Mouse (Mus musculus): ENCODE results near the gene Olfr788. TPM values are rescaled to one million over a fixed set of nuclear protein-coding genes. Genes with fewer than 3 reads are reported as not detected.

The Olfr788 gene
- total RNA-seq (2015) (not detected in 2 replicates), total RNA-seq (2017) (not detected in 2 replicates)

DNA sequence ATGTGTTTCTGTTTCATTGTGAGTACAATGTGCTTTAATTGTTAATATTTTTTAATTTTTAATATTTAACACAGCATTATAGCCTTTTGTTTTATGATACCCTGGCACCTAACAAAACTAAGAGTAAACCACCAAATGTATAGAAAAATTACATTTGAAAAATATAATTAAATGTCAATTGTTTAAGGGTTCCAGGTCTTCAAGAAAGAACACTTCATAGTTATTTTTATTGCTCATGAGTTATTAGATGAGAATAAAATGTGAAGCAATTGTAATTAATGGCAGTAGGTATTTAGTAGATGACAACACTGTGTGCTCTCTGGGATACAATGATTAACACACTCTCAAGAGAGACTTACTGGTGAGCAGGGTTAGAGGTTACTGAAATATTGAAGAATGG is at the start of gene Olfr788:
Gene Olfr788, plus strand, starts transcription at position 301 of the 400 bp plus-strand sequence.
- no peak for ATAC-seq (replicated peaks; ENCODE audit: poor library complexity)

DNA sequence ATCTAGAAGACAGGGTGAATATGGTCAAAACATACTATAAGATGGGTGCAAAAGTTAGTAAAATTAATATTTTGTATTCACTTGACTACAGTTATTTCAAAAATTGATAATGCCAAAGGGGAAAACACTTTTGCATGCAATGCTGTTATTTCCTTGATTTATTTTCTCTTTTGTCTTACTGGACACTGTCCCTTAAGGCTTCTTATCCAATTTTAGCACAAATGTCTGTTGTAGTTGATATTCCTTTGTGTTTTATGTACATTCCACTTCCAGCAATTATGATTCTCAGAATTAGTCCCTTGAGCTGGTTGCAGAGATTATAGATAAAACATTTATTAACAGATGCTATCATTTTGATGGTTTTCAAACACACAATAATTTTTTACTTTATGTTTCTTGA is 43.8 kb upstream of the Olfr788 start, which contains the start of gene Olfr786:
Gene Olfr786, plus strand, starts transcription at position 301 of the 400 bp plus-strand sequence.
- no peak for ATAC-seq (replicated peaks; ENCODE audit: poor library complexity)

DNA sequence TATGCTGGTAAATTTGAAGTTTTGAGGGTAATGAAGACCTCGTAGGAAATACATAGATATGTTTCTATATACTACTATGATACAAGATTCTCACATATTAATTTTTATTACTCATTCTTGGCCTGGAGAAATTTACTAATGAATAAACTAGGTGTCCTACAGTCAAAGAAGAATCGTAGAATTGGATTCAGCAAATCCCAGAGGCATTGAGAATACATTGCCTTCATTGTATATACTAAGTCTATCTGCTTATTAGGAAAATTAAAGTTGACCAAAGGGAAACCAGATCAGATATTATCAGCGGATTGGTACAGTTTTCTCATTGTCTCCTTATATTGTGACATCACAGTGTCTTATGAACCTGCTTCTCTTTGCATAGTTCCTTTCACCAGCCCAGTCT is 9.2 kb upstream of the Olfr788 start, which contains the start of gene Olfr787:
Gene Olfr787, plus strand, starts transcription at position 301 of the 400 bp plus-strand sequence.
- ATAC-seq (replicated peaks; ENCODE audit: poor library complexity) = no peak

DNA sequence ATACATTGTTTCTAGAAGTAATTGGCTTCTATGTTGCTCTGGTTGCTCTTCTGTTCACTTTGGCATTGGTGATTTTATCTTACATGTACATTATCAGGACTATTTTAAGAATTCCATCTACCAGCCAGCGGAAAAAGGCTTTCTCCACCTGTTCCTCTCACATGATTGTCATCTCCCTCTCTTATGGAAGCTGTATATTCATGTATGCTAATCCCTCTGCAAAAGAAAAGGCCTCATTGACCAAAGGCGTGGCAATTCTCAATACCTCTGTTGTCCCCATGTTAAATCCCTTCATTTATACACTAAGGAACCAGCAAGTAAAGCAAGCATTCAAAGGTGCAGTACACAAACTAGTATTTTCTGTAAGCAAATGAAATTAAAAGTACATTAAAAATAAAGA is 2.5 kb downstream of the Olfr788 start:
- ATAC-seq (replicated peaks; ENCODE audit: poor library complexity) = no peak

DNA sequence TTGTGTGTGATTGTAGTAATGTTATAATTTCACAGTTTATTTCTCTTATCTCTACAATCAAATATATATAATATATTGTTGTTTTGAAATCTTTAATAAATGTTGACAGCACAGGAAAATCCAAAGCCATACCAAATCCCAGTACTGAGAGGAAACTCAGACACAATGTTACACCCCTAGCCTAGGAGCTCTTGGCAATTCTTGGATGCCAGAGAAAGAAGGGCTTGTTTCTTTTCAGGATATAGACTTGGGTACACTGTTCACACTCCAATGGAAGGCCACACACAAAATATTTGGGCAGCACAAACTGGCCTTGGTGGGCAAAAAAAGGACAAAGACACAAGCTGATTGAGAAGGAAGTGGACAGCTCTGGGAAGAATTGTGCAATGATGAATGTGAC is 2.9 kb downstream of the Olfr788 start:
- no peak for ATAC-seq (replicated peaks; ENCODE audit: poor library complexity)

DNA sequence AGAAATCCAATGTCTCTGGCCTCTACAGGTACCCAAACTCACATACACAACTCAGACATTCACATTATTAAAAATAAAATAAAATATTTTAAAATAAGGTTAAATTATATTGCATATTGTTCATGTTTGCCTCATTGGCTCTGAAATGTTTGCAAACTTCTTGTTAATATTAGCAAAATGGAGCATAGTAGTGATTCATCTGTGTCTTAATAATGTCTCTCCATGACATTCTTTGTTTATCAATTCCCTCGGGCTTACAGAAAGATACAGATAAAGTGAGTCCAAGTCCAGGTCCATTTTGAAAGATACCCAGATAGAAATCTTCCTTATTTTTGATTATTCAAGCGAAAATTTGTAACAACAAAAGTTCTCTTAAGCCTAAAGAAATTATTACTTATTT is 13.7 kb downstream of the Olfr788 start, which contains the start of gene Olfr789:
Gene Olfr789, plus strand, starts transcription at position 301 of the 400 bp plus-strand sequence.
- no peak for ATAC-seq (replicated peaks; ENCODE audit: poor library complexity)

DNA sequence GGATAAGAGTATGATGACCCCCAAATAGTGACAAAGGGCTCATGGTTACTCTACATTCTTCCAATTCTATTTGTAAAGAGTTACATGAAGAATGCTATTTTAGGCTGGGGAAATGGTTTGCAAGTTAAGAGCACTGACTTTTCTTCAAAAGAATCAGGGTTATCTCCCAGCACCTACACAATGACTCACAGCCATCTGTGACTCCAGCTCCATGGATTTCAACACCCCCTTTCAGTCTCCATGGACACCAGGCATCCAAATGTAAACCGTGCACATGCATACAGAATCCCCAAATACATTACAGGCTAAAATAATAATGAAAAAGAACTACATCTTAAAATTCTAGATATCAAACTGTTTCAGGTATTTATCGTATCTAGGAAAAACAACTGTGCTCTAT is 19.3 kb downstream of the Olfr788 start:
- ATAC-seq (replicated peaks; ENCODE audit: poor library complexity) = no peak

DNA sequence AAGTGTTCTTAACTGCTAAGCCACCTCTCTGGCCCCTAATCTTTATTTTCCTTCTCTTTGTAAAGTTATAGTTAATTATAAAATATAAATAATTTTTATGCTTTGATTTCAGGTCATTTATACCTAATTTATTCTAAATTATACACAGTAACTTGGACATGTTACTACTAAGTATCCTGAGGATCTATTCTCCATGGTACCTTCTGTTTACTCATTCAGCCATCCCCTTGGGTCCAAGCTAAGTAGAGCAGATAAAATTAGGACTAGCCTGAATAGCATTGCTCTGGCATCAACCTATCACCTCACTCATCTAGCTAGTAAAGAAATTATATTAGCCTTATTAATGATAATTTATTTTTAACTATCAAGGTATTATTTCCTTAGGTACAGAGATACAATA is 27.4 kb downstream of the Olfr788 start, which contains the start of gene Olfr790:
Gene Olfr790, plus strand, starts transcription at position 301 of the 400 bp plus-strand sequence.
- no peak for ATAC-seq (replicated peaks; ENCODE audit: poor library complexity)

DNA sequence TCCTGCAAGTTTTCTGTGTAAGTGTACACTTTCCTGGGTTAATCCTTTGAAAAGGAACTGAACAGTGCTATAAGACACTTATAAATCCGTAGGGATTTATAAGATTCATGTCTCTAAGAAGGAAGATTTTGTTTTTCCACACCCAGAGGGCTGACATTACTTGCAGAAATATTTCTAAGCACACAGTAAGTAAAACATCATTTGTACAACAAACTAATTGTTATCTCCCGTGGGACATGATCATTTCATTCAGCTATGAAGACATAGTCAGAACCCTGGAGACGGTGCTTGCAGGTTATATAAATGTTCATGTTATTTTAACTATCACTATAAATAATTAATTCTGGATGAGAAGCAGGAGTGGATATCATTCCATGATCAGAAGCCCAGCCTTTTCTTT is 50.7 kb downstream of the Olfr788 start, which contains the start of gene Olfr791:
Gene Olfr791, plus strand, starts transcription at position 301 of the 400 bp plus-strand sequence.
- ATAC-seq (replicated peaks; ENCODE audit: poor library complexity) = no peak

Other genes starting within 250 kb of the Olfr788 start
- not detected in 2 replicates for gene Olfr774, start 234.8 kb upstream of the Olfr788 start, total RNA-seq (2015)
- not detected in 2 replicates for gene Olfr774, start 234.8 kb upstream of the Olfr788 start, total RNA-seq (2017)
- gene Olfr775, start 222.6 kb upstream of the Olfr788 start, total RNA-seq (2015) = not detected in 2 replicates
- gene Olfr775, start 222.6 kb upstream of the Olfr788 start, total RNA-seq (2017) = not detected in 2 replicates
- gene Olfr776, start 211.9 kb upstream of the Olfr788 start, total RNA-seq (2015) = not detected in 2 replicates
- gene Olfr776, start 211.9 kb upstream of the Olfr788 start, total RNA-seq (2017) = not detected in 2 replicates
- not detected in 2 replicates for gene Olfr777, start 199.5 kb upstream of the Olfr788 start, total RNA-seq (2015)
- not detected in 2 replicates for gene Olfr777, start 199.5 kb upstream of the Olfr788 start, total RNA-seq (2017)
- not detected in 2 replicates for gene Olfr780, start 152.9 kb upstream of the Olfr788 start, total RNA-seq (2015)
- not detected in 2 replicates for gene Olfr780, start 152.9 kb upstream of the Olfr788 start, total RNA-seq (2017)
- not detected in 2 replicates for gene Olfr781, start 142.1 kb upstream of the Olfr788 start, total RNA-seq (2015)
- gene Olfr781, start 142.1 kb upstream of the Olfr788 start, total RNA-seq (2017) = not detected in 2 replicates
- gene Olfr782, start 122.1 kb upstream of the Olfr788 start, total RNA-seq (2015) = not detected in 2 replicates
- not detected in 2 replicates for gene Olfr782, start 122.1 kb upstream of the Olfr788 start, total RNA-seq (2017)
- gene Olfr784, start 86.9 kb upstream of the Olfr788 start, total RNA-seq (2015) = 0.29 and 0.35 TPM in 2 replicates
- gene Olfr784, start 86.9 kb upstream of the Olfr788 start, total RNA-seq (2017) = 0.04 TPM in 1 of 2 replicates, not detected in the other
- not detected in 2 replicates for gene Olfr785, start 65.6 kb upstream of the Olfr788 start, total RNA-seq (2015)
- gene Olfr785, start 65.6 kb upstream of the Olfr788 start, total RNA-seq (2017) = not detected in 2 replicates
- gene Olfr786, start 43.7 kb upstream of the Olfr788 start, total RNA-seq (2015) = not detected in 2 replicates
- not detected in 2 replicates for gene Olfr786, start 43.7 kb upstream of the Olfr788 start, total RNA-seq (2017)
- not detected in 2 replicates for gene Olfr787, start 9.1 kb upstream of the Olfr788 start, total RNA-seq (2015)
- not detected in 2 replicates for gene Olfr787, start 9.1 kb upstream of the Olfr788 start, total RNA-seq (2017)
- not detected in 2 replicates for gene Olfr789, start 13.8 kb downstream of the Olfr788 start, total RNA-seq (2015)
- not detected in 2 replicates for gene Olfr789, start 13.8 kb downstream of the Olfr788 start, total RNA-seq (2017)
- gene Olfr790, start 27.5 kb downstream of the Olfr788 start, total RNA-seq (2015) = not detected in 2 replicates
- gene Olfr790, start 27.5 kb downstream of the Olfr788 start, total RNA-seq (2017) = not detected in 2 replicates
- gene Olfr791, start 50.8 kb downstream of the Olfr788 start, total RNA-seq (2015) = not detected in 2 replicates
- not detected in 2 replicates for gene Olfr791, start 50.8 kb downstream of the Olfr788 start, total RNA-seq (2017)
- not detected in 2 replicates for gene Olfr792, start 68.2 kb downstream of the Olfr788 start, total RNA-seq (2015)
- not detected in 2 replicates for gene Olfr792, start 68.2 kb downstream of the Olfr788 start, total RNA-seq (2017)
- not detected in 2 replicates for gene Olfr794, start 96.7 kb downstream of the Olfr788 start, total RNA-seq (2015)
- not detected in 2 replicates for gene Olfr794, start 96.7 kb downstream of the Olfr788 start, total RNA-seq (2017)
- gene Olfr796, start 141.6 kb downstream of the Olfr788 start, total RNA-seq (2015) = not detected in 2 replicates
- gene Olfr796, start 141.6 kb downstream of the Olfr788 start, total RNA-seq (2017) = not detected in 2 replicates
- gene Olfr798, start 156.9 kb downstream of the Olfr788 start, total RNA-seq (2015) = not detected in 2 replicates
- gene Olfr798, start 156.9 kb downstream of the Olfr788 start, total RNA-seq (2017) = not detected in 2 replicates
- not detected in 2 replicates for gene Olfr799, start 166.5 kb downstream of the Olfr788 start, total RNA-seq (2015)
- not detected in 2 replicates for gene Olfr799, start 166.5 kb downstream of the Olfr788 start, total RNA-seq (2017)
- gene Olfr800, start 186.7 kb downstream of the Olfr788 start, total RNA-seq (2015) = not detected in 2 replicates
- not detected in 2 replicates for gene Olfr800, start 186.7 kb downstream of the Olfr788 start, total RNA-seq (2017)
- not detected in 2 replicates for gene Olfr801, start 202.9 kb downstream of the Olfr788 start, total RNA-seq (2015)
- gene Olfr801, start 202.9 kb downstream of the Olfr788 start, total RNA-seq (2017) = not detected in 2 replicates
- gene Olfr802, start 217.2 kb downstream of the Olfr788 start, total RNA-seq (2015) = not detected in 2 replicates
- not detected in 2 replicates for gene Olfr802, start 217.2 kb downstream of the Olfr788 start, total RNA-seq (2017)
- gene Olfr803, start 223.3 kb downstream of the Olfr788 start, total RNA-seq (2015) = not detected in 2 replicates
- gene Olfr803, start 223.3 kb downstream of the Olfr788 start, total RNA-seq (2017) = not detected in 2 replicates
- not detected in 2 replicates for gene Olfr804, start 232.2 kb downstream of the Olfr788 start, total RNA-seq (2015)
- gene Olfr804, start 232.2 kb downstream of the Olfr788 start, total RNA-seq (2017) = not detected in 2 replicates